Mouse (Mus musculus): ENCODE measurements around the gene Dip2b.

The Dip2b gene

DNA sequence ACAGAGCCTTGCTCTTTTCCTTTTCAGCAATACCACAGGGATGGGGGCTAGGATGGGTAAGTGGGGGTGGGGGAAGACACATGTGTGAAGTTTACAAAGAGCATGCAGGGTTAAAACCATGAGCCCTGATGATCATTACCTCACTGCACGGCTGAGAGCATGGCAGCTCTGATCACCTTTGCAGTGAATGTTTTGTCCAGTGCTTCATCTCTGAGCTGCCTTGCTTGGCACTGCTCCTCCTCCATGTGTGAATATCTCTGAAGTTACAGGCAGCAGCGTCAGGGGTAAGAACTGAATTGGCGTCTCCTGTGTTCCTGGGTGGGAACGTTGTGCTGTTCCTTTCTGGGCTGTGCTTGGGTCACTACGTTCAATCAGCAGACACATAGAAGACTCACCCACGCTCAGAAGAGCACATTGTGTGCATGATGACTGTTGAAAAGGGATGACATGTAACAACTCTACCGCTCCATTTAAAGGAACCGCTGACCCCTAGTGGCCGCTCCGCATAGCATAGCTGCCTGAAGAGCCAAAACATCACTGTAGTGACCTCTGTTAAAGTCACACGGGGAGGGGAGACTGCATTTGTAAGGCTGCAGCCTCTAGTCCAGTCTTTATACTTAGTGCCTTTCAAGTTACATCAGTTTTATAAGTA is 88.1 kb downstream of the Dip2b start:
- peak; percentile 56 to 80 for DNase-seq (ENCODE audit: low spot score in 2 of 2)

GRCm38 (mm10) chr15:100129151-100129790 is 90.8 kb downstream of the Dip2b start:
- peak in 1 of 2 experiments; percentile 16 for DNase-seq (ENCODE audit: low spot score in 2 of 2)

- DNase-seq (ENCODE audit: low spot score in 2 of 2): no peak
Observed at GRCm38 (mm10) chr15:100139665-100140064, 101.2 kb downstream of the Dip2b start.

DNA sequence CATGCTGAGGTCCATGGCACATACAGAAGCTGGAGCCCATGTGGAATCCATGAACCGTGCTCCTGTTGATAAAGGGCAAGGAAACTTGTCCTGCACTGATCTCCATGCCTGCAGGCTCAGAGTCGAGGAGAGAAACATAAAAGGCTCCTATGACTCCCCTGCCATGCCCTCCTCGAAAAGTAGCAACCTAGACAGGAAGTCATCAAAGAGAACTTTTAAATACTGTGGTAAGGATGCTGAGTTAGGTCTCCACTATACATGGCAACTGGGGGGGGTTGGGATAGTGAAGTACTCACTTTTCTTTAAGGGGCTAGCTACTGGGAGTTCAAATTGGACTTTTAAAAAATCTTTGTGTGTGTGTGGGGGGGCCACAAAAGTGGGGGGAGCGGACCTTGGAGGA is 102.0 kb downstream of the Dip2b start:
- DNase-seq (ENCODE audit: low spot score in 2 of 2): no peak

DNA sequence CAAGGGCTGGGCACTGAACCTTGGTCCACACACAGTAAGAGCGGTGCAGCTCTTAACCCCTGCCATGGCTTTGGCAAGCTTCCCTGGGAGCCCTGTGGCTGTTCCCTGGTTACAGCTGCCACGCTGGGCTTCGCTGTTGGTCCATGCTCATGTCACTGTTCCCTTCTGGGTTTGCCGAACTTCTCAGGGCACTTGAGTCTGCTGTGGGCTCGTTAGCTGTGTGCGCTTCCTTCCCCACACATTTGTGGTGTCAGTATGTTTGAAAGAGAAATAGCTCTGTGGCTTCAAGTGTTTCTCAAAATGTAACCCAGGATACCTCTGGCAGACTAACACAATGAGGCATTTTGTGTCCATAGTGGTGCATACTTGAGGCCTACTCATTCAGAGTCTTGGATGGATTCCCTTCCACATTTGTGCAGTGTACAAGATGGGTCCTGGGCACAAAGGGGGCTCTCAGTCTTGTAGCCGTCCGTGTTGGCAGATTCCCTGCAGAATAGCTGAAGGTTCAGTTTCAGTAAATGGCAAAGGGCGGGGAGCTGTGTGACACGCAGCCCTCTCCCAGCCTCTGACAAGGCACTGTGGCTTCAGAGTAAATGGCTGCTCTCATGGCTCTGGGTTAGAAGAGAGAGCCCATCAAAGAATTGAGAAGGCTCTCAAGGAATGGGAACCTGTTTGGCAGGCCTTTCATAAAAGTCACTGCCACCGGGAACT is 104.8 kb downstream of the Dip2b start:
- no peak for DNase-seq (ENCODE audit: low spot score in 2 of 2)

DNA sequence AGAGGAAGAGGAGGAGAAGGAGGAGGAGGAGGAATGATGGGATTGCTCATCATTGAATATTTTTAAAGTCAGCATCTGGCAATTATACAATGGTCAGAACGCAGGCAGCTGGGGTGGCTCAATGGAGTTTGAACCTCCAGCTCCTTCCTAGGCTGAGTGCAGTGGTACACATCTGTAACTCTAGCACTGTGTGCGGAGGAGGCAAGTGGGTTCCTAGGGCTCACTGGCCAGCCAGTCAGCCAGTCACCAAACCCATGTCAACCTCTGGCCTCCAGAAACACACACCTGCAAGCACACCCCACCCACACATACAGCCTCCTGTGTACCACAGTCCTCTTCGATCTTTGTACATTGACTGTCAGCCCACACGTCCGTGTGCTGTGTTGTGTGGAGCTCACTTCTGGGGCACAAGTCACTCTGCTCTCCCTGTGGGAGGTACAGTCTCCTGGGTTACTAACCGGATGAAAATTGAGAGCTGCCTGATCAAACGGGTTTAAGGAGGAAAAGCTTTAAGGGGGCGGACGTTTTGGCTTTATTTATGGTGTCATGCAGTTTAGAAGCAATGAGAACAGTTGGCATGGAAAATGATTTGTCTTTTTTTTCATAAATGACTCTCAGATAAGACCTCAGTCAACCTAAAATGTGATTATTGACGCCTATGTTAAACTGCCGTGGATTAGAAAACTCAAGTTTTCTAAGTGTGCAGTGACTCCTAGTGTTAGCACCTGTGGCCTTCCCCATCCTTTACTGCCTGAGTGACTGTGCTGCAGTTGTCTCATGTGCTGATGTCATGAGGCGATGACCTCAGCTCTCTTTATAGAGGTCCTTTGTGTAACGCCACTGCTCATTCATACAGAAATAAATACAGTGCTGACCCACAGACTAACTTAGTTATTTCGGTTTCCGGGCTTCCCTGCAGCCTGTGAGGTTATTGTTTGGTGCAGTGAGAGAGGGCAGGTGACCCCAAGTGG is 106.7 kb downstream of the Dip2b start:
- no peak for DNase-seq (ENCODE audit: low spot score in 2 of 2)

GRCm38 (mm10) chr15:100145917-100146316 is 107.5 kb downstream of the Dip2b start:
- no peak for DNase-seq (ENCODE audit: low spot score in 2 of 2)

DNA sequence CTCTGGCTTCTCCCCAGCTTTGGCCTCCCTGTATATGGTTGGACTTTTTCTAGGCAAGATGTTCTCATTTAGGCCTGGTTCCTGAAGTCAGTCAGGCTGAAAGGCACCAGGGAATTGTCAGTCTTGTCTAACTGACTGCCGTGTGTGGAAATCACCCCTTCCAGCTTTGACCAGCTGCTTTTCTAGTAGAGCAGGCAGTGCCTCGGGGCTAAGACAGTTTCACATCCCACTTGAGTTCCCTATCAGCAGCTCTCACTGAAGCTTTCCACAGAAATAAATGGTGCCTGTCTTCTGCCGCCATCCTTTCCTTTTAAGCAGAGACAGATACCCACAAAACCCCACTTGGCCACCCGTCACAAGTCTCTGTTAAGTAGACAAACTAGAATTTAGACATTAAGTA is 112.1 kb downstream of the Dip2b start:
- DNase-seq (ENCODE audit: low spot score in 2 of 2): no peak

DNA sequence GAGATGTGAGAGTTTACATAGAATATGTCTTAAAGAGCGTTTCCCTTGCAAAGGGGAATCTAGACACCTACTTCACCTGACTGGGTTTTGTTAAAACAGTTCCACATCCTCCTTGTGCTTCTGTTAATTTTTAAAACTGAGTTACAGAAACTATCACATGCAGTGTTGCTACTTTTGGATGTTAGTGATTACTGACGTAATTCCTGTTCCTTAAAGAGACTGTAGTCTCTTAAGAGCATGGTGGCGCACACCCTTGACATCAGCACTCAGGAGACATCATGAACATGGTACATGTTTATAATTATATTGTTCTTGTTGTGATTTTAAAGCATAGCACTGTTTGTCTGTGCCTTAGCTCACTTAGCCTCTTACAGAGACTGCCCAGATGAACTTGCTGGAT is 113.9 kb downstream of the Dip2b start:
- DNase-seq (ENCODE audit: low spot score in 2 of 2): peak in 1 of 2 experiments; percentile 8

DNA sequence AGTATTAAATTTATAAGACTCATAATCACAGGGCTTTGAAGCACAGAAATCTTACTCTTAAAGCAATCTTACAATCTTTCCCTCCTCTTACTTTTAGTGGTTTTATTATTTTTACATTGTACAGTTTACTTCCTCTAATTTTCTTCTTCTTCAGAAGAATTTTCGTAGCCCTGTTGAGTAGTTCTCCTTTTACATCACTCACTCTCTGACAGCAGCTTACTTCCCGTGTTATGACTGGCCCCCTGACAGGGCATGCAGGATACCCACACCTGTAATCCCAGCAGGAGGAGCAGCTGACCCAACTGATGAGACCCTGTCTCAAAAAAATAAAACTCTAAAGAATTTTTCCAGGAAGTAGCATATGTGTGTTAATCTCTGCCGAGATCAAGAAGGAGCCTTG is 114.6 kb downstream of the Dip2b start:
- DNase-seq (ENCODE audit: low spot score in 2 of 2): peak in 1 of 2 experiments; percentile 29

DNA sequence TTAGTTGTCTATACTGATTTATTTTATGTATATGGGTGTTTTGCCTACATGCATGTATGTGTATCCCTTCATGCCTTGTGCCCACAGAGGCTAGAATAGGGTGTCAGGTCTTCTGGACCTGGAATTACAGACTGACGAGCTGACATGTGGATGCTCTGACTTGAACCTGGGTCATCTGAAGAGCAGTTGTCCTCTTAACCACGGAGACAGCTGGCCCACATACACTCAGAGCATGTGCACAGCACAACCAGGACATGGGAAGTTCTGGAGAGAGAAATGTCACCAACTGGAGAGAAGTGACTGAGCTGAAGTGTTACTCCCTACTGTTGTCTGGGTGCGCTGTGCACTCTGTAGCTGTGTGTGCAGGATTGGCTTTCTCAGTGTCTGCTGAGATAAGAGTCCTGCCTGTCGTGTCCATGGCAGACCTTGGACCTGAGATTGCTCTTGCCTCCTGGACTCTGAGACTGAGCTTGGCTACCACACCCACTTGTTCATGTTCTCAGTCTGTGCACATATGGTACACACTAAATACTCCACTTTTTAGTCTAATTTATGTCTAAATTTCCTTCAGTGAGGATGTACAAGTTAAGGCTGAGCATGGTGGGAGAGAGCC is 117.7 kb downstream of the Dip2b start:
- DNase-seq (ENCODE audit: low spot score in 2 of 2): no peak

- no peak for DNase-seq (ENCODE audit: low spot score in 2 of 2)
Observed at GRCm38 (mm10) chr15:100156781-100157470, 118.5 kb downstream of the Dip2b start.

GRCm38 (mm10) chr15:100158985-100159384 is 120.5 kb downstream of the Dip2b start:
- no peak for DNase-seq (ENCODE audit: low spot score in 2 of 2)

GRCm38 (mm10) chr15:100161747-100162280 is 123.3 kb downstream of the Dip2b start:
- DNase-seq (ENCODE audit: low spot score in 2 of 2): no peak

DNA sequence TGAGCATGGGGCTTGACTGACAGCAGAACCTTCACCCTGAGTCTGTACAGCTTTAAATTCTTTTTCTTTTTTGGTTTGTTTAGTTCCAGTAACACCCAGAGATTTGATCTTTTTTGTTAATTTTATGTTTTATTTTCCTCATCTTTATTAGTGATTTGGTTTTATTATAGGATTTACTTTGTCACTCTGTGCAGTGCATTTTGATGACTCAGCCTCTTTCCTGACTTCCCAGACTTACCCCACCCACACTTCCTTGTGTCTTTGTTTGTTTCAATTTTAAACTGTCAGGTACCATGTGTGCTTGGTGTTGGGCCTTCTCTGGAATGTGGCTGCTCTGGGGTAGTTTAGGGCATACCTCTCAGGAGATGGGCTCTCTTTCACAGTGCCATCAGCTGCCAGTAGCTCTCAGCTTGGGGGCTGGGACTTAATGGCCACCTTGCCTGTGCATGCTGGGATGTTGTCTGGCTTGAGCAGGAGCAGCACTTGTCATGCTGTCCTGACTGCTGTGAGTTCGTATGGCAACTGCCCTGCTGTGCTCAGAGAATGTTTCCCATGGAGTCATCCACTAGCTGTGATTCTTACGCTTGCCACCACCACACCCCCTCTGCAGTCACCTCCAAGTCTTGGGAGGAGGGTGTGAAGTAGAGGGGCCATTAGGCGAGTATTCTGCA is 125.1 kb downstream of the Dip2b start:
- no peak for DNase-seq (ENCODE audit: low spot score in 2 of 2)

DNA sequence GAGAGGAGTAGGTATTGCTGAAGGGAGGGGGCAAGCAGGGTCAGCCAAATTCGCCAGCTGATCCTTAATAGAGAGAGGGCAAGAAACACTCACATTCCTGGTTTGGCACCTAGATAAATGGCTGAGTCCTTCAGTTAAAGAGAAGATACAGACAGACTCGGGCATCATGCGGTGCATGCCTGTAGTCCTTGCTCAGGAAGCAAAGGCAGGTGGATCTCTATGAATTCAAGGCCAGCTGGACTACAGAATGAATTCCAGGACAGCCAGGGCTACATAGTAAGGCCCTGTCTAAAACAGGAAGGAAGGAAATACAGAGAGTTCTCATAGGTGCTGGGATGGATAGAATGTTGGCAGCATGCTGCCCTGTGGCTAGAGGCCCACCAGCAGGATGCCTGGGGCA is 128.0 kb downstream of the Dip2b start:
- DNase-seq (ENCODE audit: low spot score in 2 of 2): no peak

DNA sequence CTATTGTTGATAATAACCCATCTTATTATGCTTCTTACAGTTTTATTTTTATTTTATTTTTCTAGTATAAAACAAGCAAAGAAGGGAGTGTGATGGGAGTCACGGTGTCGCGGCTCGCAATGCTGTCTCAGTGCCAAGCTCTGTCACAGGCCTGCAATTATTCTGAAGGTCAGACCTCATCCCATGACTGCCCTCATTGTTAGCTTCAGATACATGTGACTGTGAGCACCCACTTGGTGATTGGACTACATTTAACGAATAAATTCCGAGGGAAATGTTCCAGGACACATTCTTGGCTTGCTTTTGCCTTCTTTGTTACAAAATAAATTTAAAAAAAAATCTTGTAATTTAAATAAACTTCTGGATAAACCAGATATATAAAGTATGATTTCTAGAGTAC is 129.3 kb downstream of the Dip2b start:
- no peak for DNase-seq (ENCODE audit: low spot score in 2 of 2)

DNA sequence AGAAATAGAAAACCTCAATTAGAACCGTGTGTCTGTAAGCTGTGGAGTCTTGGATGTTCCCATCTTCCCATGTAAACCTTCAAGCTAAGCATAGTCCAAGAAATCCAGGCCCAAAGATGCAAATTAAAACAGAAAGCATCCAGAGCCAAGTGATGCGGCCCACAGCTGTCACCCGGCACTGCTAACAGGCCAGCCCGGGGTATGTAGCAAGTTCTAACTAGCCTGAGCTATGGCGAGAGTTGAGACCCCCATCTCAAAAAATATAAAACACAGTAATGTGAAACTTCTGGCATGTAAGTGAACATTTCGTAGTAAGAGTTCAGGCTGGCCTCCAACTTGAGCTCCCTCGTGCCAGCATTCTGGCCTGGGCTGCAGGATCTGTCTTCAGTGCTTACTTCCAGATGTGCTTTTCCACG is 129.7 kb downstream of the Dip2b start:
- no peak for DNase-seq (ENCODE audit: low spot score in 2 of 2)

- no peak for DNase-seq (ENCODE audit: low spot score in 2 of 2)
Observed at GRCm38 (mm10) chr15:100175176-100175575, 136.7 kb downstream of the Dip2b start.

- no peak for DNase-seq (ENCODE audit: low spot score in 2 of 2)
Observed at GRCm38 (mm10) chr15:100177167-100177566, 138.7 kb downstream of the Dip2b start.

Measured in natural killer cell, adult 2 months (primary cell).